Mouse (Mus musculus) ES-E14 (cell line): ENCODE data around the gene Efcab2.

Source experiments
- CHD2 ChIP-seq: IDR thresholded peaks from 2 replicates; pipeline ENCODE4 v1.6.1; 2014; ENCODE audit warnings: mild to moderate bottlenecking, low read depth, low read length, inconsistent platforms
- MAFK ChIP-seq: IDR thresholded peaks from 2 replicates; pipeline ENCODE4 v1.6.1; 2014; ENCODE audit warnings: mild to moderate bottlenecking, low read depth, low read length, inconsistent platforms; ENCODE audit not compliant: insufficient read depth
- ZNF384 ChIP-seq: IDR thresholded peaks from 2 replicates; pipeline ENCODE4 v1.6.1; 2012; ENCODE audit warnings: low read depth, low read length, inconsistent platforms

DNA sequence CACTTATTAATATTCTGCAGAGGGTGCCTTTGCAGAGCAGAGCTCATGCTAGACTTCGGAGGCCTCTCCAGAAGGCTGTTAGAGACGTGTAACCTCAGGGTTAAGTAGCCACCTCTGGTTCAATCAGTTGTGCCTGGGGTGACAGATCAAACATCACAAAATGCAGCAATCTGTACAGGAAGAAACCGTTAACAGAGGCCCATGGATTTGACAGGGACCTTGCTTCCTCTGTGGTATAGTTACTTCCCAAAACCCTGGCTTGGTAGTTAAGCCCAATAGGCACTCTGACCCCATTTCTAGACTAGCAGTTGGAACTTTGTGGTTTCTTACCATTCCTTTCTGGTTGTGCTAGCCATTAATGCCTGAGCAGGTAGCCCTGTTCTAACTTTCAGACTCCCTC, 38.5 kb downstream of the Efcab2 start:
- no peak for TF ChIP-seq MAFK
- TF ChIP-seq CHD2 = no peak
- TF ChIP-seq ZNF384 = no peak
